Mouse (Mus musculus): ENCODE data around the gene Pik3ca.

Gene Pik3ca

DNA sequence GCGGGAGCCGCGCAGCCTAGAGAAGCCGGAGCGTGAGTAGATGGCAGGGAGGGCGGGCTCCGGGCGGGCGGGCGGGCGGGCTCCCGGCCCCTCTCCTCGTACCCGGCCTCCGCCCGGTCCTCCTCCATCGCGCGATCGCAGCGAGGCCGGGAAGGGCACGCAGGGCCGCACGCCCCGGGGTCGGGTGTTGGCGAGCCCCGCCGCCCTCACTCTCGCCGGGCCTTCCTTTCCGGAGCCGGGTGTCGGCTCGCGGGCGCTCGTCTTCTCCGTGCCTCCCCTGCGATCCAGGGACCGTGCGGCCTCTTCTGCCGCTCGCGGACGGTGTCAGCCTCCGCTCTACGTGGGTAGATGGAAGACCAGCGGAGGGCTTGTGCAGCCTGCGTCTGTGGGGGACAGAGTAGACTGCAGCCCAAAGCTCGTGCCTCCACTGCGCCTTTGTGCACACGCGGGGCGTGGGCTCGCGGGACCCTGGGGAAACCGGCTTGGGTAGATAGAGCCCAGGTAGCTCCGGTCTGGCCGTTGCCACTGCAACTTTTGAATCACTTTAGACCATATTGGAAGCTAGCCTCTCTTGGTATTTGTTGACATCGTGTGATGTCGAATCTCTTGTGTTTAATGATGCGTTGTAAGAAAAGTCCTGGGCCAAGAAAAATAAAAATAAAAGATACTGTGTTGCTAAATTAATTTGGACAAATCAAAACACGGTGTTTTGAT is at the start of gene Pik3ca:
Gene Pik3ca, plus strand, starts transcription at position 211 of the 714 bp plus-strand sequence.
- peak; percentile 77 for DNase-seq (ENCODE audit: extremely low read depth, insufficient read length, low spot score)

DNA sequence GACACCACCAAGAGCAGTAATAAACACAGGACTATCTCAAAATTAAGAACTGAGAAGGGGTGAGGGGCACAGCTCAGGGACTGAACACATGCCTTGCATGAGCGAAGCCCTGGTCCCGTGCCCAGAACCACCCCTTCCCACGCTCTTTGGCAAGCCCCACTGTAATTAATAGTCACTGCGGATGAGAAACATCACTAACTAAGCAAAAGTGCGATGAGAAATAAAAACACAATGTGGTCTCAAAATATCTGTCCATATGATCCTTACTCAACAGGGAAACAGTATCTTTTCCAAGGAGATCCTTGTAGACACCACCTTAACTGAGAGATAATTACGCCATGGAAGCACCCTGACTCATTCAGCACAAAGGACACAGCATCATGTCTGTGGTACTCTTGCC is 49.6 kb upstream of the Pik3ca start:
- DNase-seq (ENCODE audit: extremely low read depth, insufficient read length, low spot score), result no peak

- DNase-seq (ENCODE audit: extremely low read depth, insufficient read length, low spot score), result no peak
These were observed 36.2 kb upstream of the Pik3ca start for GRCm38 (mm10) chr3:32361221-32361620.

- DNase-seq (ENCODE audit: extremely low read depth, insufficient read length, low spot score), result peak; percentile 36
These were observed 33.3 kb upstream of the Pik3ca start for GRCm38 (mm10) chr3:32364195-32364594.

DNA sequence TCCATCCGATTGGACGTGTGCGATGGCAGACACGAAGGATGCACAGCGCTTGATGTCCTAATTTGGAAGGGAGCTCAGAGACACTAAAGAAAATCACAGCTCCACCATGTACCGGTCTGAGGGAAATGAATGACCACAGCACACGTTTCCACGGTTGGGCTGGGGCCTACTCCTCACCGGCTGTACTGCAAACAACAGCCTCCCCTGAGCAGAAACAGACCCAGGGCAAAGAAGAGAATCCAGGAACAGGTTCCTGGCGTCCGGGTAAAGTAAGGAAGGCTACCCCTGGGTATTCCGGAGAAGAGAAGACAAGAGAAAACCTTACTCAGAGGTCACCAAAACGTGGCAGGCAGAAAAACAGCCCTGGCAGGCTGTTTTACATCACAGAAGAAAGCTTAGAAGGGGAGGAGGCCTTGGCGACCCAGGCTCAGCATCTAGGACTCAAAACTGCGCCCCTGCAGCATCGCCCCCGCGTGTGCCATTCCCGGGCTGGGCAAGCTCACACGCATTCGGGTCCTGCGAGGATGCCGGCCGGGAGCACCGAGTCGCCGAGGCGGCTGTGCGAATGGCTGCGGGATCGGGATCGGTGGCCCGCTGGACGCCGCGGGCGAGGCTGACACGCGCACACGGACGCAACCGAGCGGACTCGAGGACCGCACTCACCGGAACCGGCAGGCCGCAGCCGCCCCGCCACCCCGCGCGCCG is 32.5 kb upstream of the Pik3ca start:
- DNase-seq (ENCODE audit: extremely low read depth, insufficient read length, low spot score), result peak; percentile 77

DNA sequence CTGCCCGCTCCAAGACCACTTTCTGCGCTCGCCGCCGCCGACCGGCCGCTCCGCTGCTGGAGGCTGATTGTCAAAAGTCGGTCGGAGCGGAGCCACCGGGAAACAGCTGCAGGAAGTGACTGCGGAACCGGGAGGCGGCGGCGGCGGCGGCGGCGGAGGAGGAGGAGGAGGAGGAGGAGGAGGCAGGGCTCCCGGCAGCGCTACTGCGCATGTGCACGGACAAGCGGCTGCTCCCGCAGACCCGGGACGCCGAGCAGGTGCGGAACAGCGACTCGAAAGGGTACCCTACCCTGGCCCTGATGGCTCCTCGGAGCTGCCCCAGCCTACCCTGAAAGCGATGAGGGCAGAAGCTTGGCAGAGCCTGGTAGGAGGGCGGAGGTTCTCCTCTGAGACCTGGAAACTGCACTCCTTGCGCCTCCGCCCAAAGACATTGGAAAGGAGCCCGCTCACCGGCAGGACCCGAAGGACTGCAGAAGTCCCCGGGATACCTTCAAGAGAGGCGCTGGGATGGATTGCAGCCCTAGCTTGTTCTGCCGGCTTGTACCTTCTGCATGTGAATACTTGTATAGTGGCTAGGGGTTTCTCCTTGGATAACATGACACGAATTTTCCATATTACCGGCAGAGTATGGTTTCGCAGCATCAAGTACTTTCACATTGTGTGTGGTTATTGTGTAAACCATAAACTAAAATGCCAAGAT is 31.8 kb upstream of the Pik3ca start, which contains the start of gene Zmat3:
Gene Zmat3, minus strand, starts transcription at position 469 of the 700 bp plus-strand sequence.
- peak; percentile 87 for DNase-seq (ENCODE audit: extremely low read depth, insufficient read length, low spot score)

GRCm38 (mm10) chr3:32366246-32366734 is 31.2 kb upstream of the Pik3ca start:
- peak; percentile 27 for DNase-seq (ENCODE audit: extremely low read depth, insufficient read length, low spot score)

DNA sequence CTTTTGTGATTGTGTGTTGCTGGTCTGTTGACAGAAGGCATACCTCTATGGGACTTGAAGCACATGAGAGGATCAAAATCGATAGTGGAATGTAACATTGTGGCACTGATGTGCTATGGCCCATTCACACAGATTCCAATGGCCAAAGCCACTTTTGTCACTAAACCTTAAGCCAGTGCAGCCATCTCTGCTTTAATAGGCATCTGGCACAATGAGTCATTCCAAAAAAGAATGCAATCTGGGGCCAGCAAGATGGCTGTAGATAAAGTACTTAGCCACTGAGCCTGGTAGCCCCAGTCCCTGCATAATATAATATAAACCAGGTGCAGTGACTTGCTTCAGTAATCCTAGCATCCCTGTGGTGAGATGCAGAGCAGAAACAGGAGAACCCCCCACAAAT is 30.0 kb upstream of the Pik3ca start:
- DNase-seq (ENCODE audit: extremely low read depth, insufficient read length, low spot score), result peak; percentile 54

GRCm38 (mm10) chr3:32371957-32372356 is 25.5 kb upstream of the Pik3ca start:
- DNase-seq (ENCODE audit: extremely low read depth, insufficient read length, low spot score), result no peak

DNA sequence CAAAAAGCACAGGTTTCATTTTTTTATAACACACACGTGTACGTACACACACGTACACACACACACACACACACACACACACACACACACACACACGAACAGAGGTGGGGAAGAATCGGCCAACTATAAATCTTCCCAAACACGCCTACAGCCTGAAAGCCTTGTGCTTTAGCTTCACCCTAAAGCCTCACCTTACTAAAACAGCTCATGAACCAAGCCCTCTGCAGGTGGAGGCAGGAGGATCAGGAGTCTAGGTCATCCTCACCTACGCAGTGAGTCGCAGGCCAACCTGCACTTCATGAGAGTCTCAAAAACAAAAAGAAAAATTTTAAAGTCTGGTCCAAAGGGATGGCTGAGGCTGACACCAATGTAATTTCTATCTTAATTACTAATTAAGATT is 25.0 kb upstream of the Pik3ca start:
- no peak for DNase-seq (ENCODE audit: extremely low read depth, insufficient read length, low spot score)

DNA sequence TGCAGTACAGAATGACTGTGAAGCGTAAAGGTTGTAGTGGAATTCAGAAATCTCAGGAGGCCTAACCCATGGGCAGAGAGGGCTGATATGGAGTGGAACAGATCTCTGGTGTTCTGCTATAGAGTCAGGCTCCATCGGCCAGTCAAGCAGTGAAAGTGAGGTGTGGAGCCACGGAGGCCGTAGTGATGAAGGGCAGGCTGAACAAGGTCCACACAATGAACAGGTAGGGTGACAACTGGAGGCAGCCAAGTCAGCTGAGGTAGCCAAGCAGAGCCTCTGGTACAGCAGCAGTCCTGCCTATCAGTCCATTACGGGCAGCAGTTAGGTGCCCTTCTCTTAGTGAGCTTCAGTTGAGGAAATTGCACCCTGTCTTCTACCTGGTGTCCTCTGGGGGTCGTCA is 24.2 kb upstream of the Pik3ca start:
- DNase-seq (ENCODE audit: extremely low read depth, insufficient read length, low spot score), result no peak

GRCm38 (mm10) chr3:32379891-32380290 is 17.6 kb upstream of the Pik3ca start:
- no peak for DNase-seq (ENCODE audit: extremely low read depth, insufficient read length, low spot score)

- no peak for DNase-seq (ENCODE audit: extremely low read depth, insufficient read length, low spot score)
These were observed 15.9 kb upstream of the Pik3ca start for GRCm38 (mm10) chr3:32381556-32381955.

DNA sequence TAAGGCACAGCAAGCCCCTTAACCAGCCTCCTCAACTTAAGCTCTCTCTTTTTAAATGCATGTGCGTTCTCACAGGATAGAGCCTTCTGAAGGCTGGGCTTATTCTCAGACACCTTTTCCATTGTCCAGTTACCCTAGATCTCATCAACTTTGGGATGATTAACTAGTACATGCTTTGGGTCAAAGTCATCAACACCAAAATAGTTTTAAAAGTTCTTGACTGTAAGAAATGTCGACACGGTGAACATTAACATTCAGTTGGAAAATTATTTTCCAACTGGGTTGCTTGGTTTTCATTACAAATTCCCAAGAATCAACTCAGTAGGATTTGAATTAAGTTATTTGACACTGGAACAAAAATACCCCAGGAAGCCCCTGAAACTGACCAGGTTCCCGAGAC is 4.6 kb upstream of the Pik3ca start:
- no peak for DNase-seq (ENCODE audit: extremely low read depth, insufficient read length, low spot score)

DNA sequence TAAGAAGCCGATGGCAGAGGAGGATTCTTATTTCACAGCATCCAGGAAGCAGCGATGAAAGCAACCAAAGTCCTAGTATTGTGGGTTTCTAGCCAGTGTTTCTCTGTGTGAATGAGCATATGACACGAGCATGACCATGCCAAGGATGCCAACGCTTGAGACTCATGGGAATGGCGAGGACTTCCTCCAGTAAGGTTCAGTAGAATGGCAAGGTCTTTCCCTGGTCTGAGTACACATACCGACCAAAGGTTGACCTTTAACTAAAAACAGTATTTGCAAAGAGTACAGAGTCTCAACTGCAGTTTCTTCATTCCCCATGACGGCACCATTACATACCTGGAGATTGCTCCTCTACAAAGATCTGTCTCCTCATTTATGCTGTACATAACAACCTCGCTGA is 3.5 kb upstream of the Pik3ca start:
- DNase-seq (ENCODE audit: extremely low read depth, insufficient read length, low spot score), result no peak

DNA sequence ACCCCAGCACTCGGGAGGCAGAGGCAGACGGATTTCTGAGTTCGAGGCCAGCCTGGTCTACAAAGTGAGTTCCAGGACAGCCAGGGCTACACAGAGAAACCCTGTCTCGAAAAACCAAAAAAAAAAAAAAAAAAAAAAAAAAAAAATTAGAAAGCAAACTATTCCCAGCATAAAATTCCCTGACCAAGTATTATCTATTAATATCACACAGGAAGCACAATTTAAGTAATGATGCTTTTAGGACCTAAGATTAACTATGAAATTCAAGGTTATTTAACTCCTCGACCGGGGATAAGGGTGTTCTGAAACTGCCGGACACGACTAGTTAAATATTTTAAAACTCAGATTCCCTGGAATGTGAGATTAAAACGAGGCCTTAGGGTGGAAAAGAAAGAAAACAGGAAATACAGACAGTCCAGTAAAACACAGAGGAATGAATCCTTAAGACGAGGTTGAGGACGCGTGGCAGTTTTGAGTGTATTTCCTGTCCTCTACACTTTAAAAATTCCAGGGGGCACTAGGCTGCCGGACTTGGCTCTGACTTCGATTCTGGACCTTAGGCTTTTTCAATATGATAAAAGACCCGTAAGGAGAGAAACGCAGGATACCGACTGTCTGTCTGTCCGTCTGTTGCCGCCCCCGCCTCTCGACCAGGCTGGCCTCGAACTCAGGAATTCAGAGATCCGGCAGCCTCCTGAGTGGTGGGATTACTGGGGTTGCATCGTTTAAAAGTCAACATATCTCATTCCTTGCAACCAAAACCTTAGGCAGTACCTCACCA is 1.5 kb upstream of the Pik3ca start:
- DNase-seq (ENCODE audit: extremely low read depth, insufficient read length, low spot score), result peak; percentile 64

DNA sequence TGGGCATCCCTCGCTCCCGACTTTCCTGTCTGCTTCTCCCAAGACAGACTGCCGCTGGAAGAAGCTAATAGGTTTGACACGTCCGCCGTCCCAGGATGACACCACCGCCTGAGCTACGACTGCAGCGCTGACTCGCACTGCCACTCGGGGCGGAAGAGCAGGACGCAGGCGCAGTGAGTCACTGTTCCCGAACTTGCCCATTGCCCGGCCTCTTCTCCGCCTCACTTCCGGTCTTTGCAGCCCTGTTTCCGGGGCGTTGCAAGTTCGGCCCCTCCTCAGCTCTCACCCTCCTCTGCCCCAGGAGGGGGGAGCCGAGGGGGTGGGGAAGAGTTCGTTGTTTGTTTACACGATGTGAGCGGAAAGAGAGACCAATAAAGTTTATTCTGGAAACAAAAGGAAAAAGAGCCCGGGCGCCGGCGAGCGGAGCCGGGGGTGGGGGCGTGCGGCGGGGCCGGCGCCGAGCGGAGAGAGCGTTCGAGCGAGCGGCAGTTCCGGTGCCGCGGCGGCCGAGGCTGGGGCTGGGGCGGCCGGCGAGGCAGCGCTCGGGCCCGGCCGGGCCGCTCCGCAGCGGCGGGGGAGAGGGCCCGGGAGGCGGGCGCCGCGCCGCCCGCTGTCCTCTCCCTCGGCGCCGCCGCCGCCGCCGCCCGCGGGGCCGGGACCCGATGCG is 544 bp upstream of the Pik3ca start:
- DNase-seq (ENCODE audit: extremely low read depth, insufficient read length, low spot score), result peak; percentile 98

DNA sequence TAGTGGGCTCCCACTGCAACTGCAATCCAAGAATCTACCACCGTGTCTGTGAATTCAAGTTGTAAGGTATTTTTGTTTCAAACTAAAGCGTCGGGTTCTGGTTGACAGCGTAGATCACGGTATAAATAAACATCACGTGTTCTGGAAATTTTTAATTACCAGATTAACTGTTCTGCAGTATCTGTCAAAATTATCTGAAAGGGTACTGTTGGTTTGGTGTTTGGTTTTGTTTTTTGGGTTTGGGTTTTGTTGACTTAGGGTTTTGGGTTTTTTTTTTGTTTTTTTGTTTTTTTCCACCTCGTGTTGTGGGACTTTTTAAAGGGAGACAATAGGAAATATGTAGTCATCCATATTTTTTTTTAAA is 686 bp downstream of the Pik3ca start:
- DNase-seq (ENCODE audit: extremely low read depth, insufficient read length, low spot score), result no peak

DNA sequence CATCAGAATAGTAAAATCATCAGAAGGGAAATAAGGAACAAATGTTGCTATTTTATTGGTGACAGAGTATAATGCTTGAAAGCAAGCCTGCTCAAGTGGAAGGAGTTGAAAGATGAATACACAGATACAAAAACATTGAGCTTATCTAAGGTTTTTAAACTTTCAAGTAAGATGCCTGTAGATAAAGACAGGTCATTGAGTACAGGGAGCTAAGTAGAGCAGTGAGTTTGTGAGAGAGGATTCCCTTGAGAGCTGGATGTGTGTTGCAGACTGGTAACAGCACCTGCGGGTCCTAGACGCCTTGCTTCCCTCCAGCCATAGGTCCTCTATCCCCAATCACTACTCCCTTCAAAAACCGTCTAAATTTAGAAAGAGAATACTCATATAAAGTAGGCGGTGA is 1.2 kb downstream of the Pik3ca start:
- no peak for DNase-seq (ENCODE audit: extremely low read depth, insufficient read length, low spot score)

DNA sequence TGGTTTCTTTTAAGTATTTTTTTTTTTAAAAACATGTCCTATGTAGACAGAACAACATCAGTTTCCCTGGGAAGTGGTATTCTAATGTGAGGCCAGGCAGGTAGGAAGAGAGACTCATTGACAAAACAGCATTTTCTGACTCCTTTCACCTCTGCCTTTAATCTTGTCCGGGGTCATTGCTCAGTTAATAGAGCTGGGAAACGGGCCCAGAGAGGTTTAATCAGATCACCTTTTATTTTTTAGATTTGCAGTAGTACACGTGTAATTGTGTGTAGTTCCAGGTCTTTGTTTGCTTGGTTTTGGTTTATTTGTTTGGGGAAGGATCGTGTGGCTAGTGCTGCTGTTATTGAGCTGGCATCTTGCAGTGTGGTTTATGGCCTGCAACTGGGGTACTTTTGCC is 1.9 kb downstream of the Pik3ca start:
- DNase-seq (ENCODE audit: extremely low read depth, insufficient read length, low spot score), result no peak
